Mouse (Mus musculus) CH12.LX (cell line): ENCODE measurements at regions not wholly inside any gene's neighbourhood (a gene's known extent, or its start where the extent isn't known, plus 50 kb on each side); places are given as distances from the start of the nearest gene placed in this dataset.

Experiments used
- DNase-seq: peaks from one replicate; pipeline ENCODE4 v3.0.0-alpha.2; 2013; ENCODE audit errors: extremely low read depth
- H3K27ac ChIP-seq: 2 replicates; pipeline ENCODE4 v1.5.1; 2012; ENCODE audit warnings: low read depth, mild to moderate bottlenecking, control low read depth, moderate library complexity; ENCODE audit not compliant: insufficient read depth
- H3K27me3 ChIP-seq: replicated peaks from 2 replicates; pipeline ENCODE3; 2012; ENCODE audit warnings: inconsistent platforms
- H3K36me3 ChIP-seq, 2 experiments: replicated peaks in 1 of 2; 2 replicates each; pipeline versions ENCODE3 to v1.6.1; 2012; ENCODE audit warnings: inconsistent platforms in 1 of 2, low read length in 1 of 2, mild to moderate bottlenecking in 1 of 2, mixed read lengths in 1 of 2, moderate library complexity in 1 of 2; ENCODE audit not compliant: control insufficient read depth in 1 of 2, insufficient read depth in 1 of 2
- H3K4me1 ChIP-seq, 2 experiments: 2 replicates each; pipeline ENCODE4 v1.6.1; 2012; ENCODE audit warnings: inconsistent platforms in 1 of 2, moderate library complexity in 1 of 2; ENCODE audit not compliant: insufficient read depth in 2 of 2, control insufficient read depth in 1 of 2
- H3K4me2 ChIP-seq: 2 replicates; pipeline ENCODE4 v1.6.1; 2012; ENCODE audit warnings: low read depth, mild to moderate bottlenecking, control low read depth; ENCODE audit not compliant: poor library complexity, insufficient read depth, severe bottlenecking
- H3K4me3 ChIP-seq, 3 experiments: fragments of 150-350 bp in 1 of 3; sonication (generic) in 1 of 3; replicated peaks in 1 of 3; 2 replicates each; pipeline versions ENCODE3 to v1.5.1; 2011 to 2012; ENCODE audit warnings: low read depth in 2 of 3, low read length in 2 of 3, mild to moderate bottlenecking in 2 of 3, moderate library complexity in 2 of 3, control low read depth in 1 of 3, improper control_type of control experiment in 1 of 3, inconsistent platforms in 1 of 3, mixed read lengths in 1 of 3; ENCODE audit not compliant: poor library complexity in 1 of 3
- H3K79me2 ChIP-seq: replicated peaks from 2 replicates; pipeline ENCODE4 v1.6.1; 2012; ENCODE audit warnings: mild to moderate bottlenecking, moderate library complexity; ENCODE audit not compliant: control insufficient read depth, poor library complexity, insufficient read depth, severe bottlenecking; ENCODE audit errors: extremely low read depth
- H3K9ac ChIP-seq: 2 replicates; pipeline ENCODE4 v1.6.1; 2012; ENCODE audit warnings: low read depth, mild to moderate bottlenecking, control low read depth, moderate library complexity; ENCODE audit not compliant: insufficient read depth
- H3K9me3 ChIP-seq: replicated peaks from 2 replicates; pipeline ENCODE3; 2012; ENCODE audit warnings: low read length, inconsistent platforms, mixed read lengths
- EP300 ChIP-seq: IDR thresholded peaks from 2 replicates; pipeline ENCODE4 v1.6.1; 2011; ENCODE audit warnings: low read length, improper control_type of control experiment
- ETS1 ChIP-seq: conservative IDR thresholded peaks from 2 replicates; pipeline ENCODE4 v1.6.1; 2012; ENCODE audit warnings: low read depth, mild to moderate bottlenecking, inconsistent platforms, low read length, improper control_type of control experiment, moderate library complexity
- IRF4 ChIP-seq: IDR thresholded peaks from 2 replicates; pipeline ENCODE4 v1.6.1; 2014; ENCODE audit warnings: low read depth, mild to moderate bottlenecking, inconsistent platforms, low read length, improper control_type of control experiment
- JUN ChIP-seq: IDR thresholded peaks from 2 replicates; pipeline ENCODE4 v1.6.1; 2011; ENCODE audit warnings: low read depth, mild to moderate bottlenecking, low read length, improper control_type of control experiment, moderate library complexity; ENCODE audit not compliant: insufficient read depth
- JUND ChIP-seq: conservative IDR thresholded peaks from 2 replicates; pipeline ENCODE4 v1.6.1; 2011; ENCODE audit warnings: low read depth, low read length, improper control_type of control experiment
- MYC ChIP-seq: IDR thresholded peaks from 2 replicates; pipeline ENCODE4 v1.6.1; 2011; ENCODE audit warnings: low read depth, mild to moderate bottlenecking, improper control_type of control experiment, low read length
- NELFE ChIP-seq: IDR thresholded peaks from 2 replicates; pipeline ENCODE4 v1.6.1; 2011; ENCODE audit warnings: low read depth, low read length, improper control_type of control experiment
- NRF1 ChIP-seq: IDR thresholded peaks from 2 replicates; pipeline ENCODE4 v1.6.1; 2014; ENCODE audit warnings: low read depth, mild to moderate bottlenecking, inconsistent platforms, low read length, improper control_type of control experiment, moderate library complexity
- POLR2AphosphoS2 ChIP-seq: IDR thresholded peaks from 2 replicates; pipeline ENCODE4 v1.6.1; 2011; ENCODE audit warnings: low read depth, low read length, improper control_type of control experiment
- RCOR1 ChIP-seq: conservative IDR thresholded peaks from 2 replicates; pipeline ENCODE4 v1.6.1; 2012; ENCODE audit warnings: low read depth, mild to moderate bottlenecking, inconsistent platforms, low read length, improper control_type of control experiment
- SIN3A ChIP-seq: IDR thresholded peaks from 2 replicates; pipeline ENCODE4 v1.6.1; 2012; ENCODE audit warnings: low read length, improper control_type of control experiment, inconsistent platforms
- SMC3 ChIP-seq: IDR thresholded peaks from 2 replicates; pipeline ENCODE4 v1.6.1; 2011; ENCODE audit warnings: low read depth, low read length, improper control_type of control experiment
- TBP ChIP-seq: conservative IDR thresholded peaks from 2 replicates; pipeline ENCODE4 v1.6.1; 2011; ENCODE audit warnings: low read depth, low read length, improper control_type of control experiment
- USF1 ChIP-seq: IDR thresholded peaks from 2 replicates; pipeline ENCODE4 v1.6.1; 2014; ENCODE audit warnings: low read depth, mild to moderate bottlenecking, inconsistent platforms, low read length, improper control_type of control experiment
- ZC3H11A ChIP-seq: IDR thresholded peaks from 2 replicates; pipeline ENCODE4 v1.6.1; 2012; ENCODE audit warnings: low read depth, mild to moderate bottlenecking, inconsistent platforms, low read length, improper control_type of control experiment
- ZKSCAN1 ChIP-seq: IDR thresholded peaks from 2 replicates; pipeline ENCODE4 v1.6.1; 2012; ENCODE audit warnings: low read depth, inconsistent platforms, low read length, improper control_type of control experiment, borderline replicate concordance
- ZMIZ1 ChIP-seq: IDR thresholded peaks from 2 replicates; pipeline ENCODE4 v1.6.1; 2012; ENCODE audit warnings: low read depth, mild to moderate bottlenecking, inconsistent platforms, low read length, improper control_type of control experiment
- dilution Hi-C: fragments of 300-500 bp; cut with MboI; formaldehyde crosslinking; loops from 2 replicates; pipeline ENCODE4 v1.14.3; 2020; ENCODE audit warnings: low sequenced_read_pairs; ENCODE audit not compliant: extremely low pct_unique_long_range_greater_than_20kb, extremely low pct_ligation_motif_present
- in situ Hi-C: fragments of 300-500 bp; cut with MboI; formaldehyde crosslinking; loops from 3 replicates; pipeline ENCODE4 v1.14.3; 2019; ENCODE audit warnings: low sequenced_read_pairs, low pct_ligation_motif_present, low pct_unique_long_range_greater_than_20kb, mixed read lengths

DNA sequence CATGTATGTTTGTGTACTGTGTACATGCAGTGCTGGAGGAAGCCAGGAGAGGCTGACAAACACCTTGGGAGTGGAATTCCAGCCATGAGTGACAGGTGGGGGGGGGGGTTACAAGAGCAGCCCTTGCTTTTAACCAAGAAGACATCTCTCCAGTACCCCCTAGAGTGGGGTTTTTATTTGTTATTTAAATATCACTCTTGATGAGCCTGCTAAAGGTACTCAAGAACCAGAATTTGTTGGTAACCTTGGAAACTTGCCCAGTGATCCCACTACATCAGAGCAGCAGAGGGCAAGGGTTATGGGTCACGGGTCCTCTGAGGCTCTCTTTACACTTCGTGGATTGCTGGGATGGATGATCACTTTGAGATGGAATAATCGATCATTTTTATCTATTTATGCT lies 69.8 kb downstream of the Peg10 start:
- dilution Hi-C loops, result no loop called here

DNA sequence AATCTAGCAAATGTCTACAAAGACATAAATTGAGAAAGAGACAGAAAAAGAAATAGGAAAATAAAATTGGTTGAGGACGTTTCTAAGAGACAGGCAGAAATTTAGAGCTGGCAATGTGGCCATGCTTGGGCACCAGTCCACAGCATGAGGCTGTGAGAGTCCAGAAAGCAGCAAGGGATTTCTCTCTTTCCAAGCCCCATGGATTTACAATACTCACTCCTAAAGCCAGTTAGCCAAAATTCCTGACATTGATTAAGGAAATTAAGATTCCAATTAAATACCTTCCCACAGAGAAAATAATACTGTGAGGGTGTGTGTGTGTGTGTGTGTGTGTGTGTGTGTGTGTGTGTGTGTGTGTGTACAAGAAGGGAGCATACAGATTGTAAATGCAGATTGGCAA lies 61.5 kb upstream of the Ppp1r9a start:
- DNase-seq, result no peak
- dilution Hi-C loops, result no loop called here
- Histone ChIP-seq H3K4me3 (no peak overlapping the region), H3K9me3 (no peaks in the 10 kb centered on the region), H3K9ac (no peak overlapping the region), H3K27ac (no peak overlapping the region), H3K27me3 (no peaks in the 10 kb centered on the region), H3K4me2 (no peak overlapping the region), H3K36me3 (no peaks in the 10 kb centered on the region), H3K79me2 (no peaks in the 10 kb centered on the region), H3K4me1 (no peaks in the 10 kb centered on the region)
- TF ChIP-seq ETS1 (no peak), SIN3A (no peak), NELFE (no peak), NRF1 (no peak), MYC (no peak), ZKSCAN1 (no peak), ZC3H11A (no peak), RCOR1 (no peak), SMC3 (no peak), IRF4 (no peak), POLR2AphosphoS2 (no peak), USF1 (no peak), TBP (no peak), ZMIZ1 (no peak), EP300 (no peak)
- in situ Hi-C loops, result no loop called here

More for the DNA sequence above, 69.8 kb downstream of the Peg10 start:
- Histone ChIP-seq H3K79me2 (no peaks in the 10 kb centered on the region), H3K9ac (no peak overlapping the region), H3K4me3 (no peak overlapping the region), H3K4me2 (no peak overlapping the region), H3K9me3 (no peaks in the 10 kb centered on the region), H3K27ac (no peak overlapping the region), H3K27me3 (no peaks in the 10 kb centered on the region), H3K4me1 (no peaks in the 10 kb centered on the region), H3K36me3 (no peaks in the 10 kb centered on the region)
- no peak for DNase-seq
- no peak for TF ChIP-seq JUN
- TF ChIP-seq SIN3A, result no peak
- no peak for TF ChIP-seq NRF1
- TF ChIP-seq JUND, result no peak
- in situ Hi-C loops, result no loop called here
